Mouse (Mus musculus): Measurements from ENCODE around the gene Pank4.

- TF ChIP-seq CTCF (IDR thresholded peaks at IDR 0.05; ENCODE audit: low read depth) (no peak), EP300 (IDR thresholded peaks at IDR 0.05; ENCODE audit: low read depth) (no peak)
Measured at GRCm38 (mm10) chr4:155014244-155014643, 50.3 kb downstream of the Pank4 start.
